Mouse (Mus musculus): ENCODE data around the gene Tnfsf13b.

Tnfsf13b gene

DNA sequence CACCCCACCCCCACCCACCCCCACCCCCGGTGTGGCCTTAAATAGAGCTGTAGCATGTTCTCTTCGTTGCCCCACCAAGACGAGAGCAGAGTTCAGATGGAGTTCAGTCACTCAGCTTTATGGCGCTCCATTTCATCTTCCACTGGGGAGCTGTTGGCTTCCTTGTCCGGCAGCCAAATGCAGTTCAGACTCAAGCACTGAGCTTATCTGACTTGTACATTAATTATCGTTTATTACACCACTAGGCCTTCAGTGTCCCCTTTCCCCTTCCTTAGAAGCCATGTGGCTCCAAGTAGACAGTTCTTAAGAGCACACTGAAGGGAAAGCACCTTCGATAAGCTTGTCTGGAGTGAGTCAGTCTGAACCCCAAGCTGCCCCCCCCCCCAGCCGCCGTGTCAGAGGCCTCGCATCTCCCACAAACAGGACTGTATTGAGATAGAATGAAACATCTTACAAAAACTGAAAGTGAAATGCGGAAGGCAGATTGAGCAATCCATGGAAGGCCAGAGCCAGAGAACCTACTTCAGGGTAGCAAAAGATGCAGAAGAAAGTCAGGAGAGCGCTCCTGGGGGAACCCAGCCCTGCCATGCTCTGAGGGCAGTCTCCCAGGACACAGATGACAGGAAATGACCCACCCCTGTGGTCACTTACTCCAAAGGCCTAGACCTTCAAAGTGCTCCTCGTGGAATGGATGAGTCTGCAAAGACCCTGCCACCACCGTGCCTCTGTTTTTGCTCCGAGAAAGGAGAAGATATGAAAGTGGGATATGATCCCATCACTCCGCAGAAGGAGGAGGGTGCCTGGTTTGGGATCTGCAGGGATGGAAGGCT is at the start of gene Tnfsf13b:
TSS of gene Tnfsf13b (plus strand) at position 312 of the 830 bp plus-strand sequence.
- no peak for DNase-seq (ENCODE audit: low read depth, low spot score)

- no peak for DNase-seq (ENCODE audit: low read depth, low spot score)
Measured at GRCm38 (mm10) chr8:9958338-9958737, 47.9 kb upstream of the Tnfsf13b start.

DNA sequence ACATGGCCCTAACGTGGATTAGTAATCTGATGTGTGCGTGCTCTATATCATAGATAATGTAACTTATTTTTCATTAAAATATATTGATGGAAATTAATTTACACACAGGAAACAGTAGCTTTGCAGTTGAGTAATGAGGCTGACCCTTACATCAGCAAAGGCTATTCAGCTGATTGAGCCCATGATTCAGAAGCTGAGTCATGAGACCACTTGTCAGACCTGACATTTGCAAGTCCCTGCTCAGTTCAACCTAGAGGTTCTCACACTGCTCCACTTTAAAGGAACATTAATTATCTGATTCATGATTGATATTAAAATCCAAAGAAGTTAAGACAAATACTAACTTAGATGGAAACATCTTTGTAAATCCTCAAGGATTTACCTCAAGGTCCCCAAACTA is 46.3 kb upstream of the Tnfsf13b start:
- no peak for DNase-seq (ENCODE audit: low read depth, low spot score)

DNA sequence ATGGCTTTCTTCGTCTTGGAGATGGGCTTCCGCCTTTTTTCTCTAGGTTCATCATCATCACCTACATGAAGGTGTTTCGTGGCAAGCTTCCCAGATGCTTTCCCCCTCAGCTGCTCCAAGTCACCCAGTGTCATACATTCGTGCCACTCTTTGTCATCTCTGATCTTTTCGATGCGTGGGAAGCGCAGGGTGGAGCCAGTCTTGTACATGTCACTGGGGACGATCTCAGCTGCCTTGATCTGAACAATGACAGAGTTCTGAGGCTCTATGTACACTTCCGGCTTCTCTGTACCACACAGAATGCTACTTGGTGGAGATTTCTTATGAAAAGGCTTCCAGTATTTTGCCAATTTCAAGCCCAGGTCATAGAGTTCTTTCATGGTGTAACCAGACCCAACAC is 34.4 kb upstream of the Tnfsf13b start:
- no peak for DNase-seq (ENCODE audit: low read depth, low spot score)

DNA sequence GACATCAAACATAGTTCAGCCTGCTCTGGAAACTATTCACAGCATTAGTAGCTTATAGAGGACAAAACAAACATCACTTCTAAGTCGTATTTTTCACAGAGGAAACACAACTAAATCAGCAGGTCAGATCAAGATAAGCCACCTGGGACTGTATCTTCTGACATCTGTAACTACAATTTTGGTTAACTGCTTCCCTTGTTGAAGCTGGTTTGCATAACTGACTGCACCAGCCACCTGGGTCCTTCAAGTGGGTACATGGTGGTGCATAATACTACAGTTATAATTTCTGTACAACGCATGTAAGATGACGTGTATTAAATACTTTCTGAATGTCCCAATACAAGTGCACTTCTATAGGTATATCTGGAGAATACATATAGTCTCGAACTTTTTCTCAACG is 31.0 kb upstream of the Tnfsf13b start:
- DNase-seq (ENCODE audit: low read depth, low spot score): no peak

- DNase-seq (ENCODE audit: low read depth, low spot score): peak; percentile 91
Measured at GRCm38 (mm10) chr8:9975898-9976611, 30.2 kb upstream of the Tnfsf13b start.

DNA sequence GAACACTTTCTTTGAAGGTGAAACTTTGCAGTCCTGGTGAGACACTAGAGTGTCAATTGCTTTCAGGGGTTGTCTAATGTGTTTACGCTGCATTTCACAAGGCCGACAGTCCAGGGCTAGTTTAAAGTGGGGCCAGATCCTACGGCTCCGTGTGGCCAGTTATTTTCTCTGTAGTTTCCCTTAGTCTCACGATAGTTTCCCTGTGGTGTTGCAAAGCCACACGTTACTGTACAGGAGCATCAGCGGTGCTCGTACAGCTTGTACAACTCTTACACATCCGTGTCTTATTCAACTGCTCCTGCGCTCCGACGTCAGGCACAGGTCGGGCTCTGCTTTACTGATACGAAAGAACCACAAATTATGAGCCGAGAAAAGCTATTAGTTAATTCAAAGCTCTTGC is 29.3 kb upstream of the Tnfsf13b start:
- DNase-seq (ENCODE audit: low read depth, low spot score): no peak

GRCm38 (mm10) chr8:9977573-9978314 is 28.5 kb upstream of the Tnfsf13b start, which contains the start of the genes Lig4 and Abhd13:
Gene Lig4 (minus strand): TSS chr8:9977686.
Gene Abhd13 (plus strand): TSS chr8:9977707.
- DNase-seq (ENCODE audit: low read depth, low spot score): peak; percentile 92

- no peak for DNase-seq (ENCODE audit: low read depth, low spot score)
Measured at GRCm38 (mm10) chr8:9978475-9979230, 27.6 kb upstream of the Tnfsf13b start.

DNA sequence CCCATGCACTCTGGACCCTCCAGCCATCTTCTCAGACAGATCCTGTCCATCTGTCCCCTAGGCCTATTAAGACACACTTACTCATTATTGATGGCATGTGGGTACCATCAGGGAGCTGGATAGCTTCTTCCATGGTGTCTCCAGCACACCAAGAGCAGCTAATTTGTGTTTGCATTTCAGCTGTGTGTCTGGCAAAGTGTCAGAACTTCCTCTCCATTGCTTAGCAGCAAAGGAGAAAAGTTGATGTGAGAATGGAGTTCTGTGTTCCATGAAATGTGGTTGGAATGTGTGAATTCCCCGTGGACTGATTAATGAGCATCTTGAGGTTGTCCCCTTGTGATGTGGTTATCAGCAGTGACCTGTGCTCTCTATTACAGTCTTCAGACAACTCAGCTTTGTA is 26.5 kb upstream of the Tnfsf13b start:
- no peak for DNase-seq (ENCODE audit: low read depth, low spot score)

GRCm38 (mm10) chr8:9980188-9980587 is 26.1 kb upstream of the Tnfsf13b start:
- no peak for DNase-seq (ENCODE audit: low read depth, low spot score)

GRCm38 (mm10) chr8:10004115-10004514 is 2.2 kb upstream of the Tnfsf13b start:
- DNase-seq (ENCODE audit: low read depth, low spot score): no peak

- no peak for DNase-seq (ENCODE audit: low read depth, low spot score)
Measured at GRCm38 (mm10) chr8:10006986-10007659, 856 bp downstream of the Tnfsf13b start.

DNA sequence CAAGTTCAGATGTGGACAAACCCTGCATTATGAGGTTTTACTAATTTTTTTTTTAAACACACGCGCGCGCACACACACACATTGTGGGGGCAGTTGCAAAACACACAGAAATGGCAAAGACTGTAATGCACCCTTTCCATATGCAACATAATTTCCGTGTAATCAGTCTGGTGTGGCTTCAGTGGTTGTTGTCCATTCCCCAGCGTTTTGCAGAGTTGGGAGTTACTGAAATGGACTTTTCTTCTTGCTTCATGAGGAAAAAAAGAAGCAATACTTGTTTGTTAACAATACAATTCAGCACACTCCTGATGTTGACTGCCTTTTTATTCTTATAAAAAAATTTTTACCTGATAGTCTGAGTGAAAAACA is 1.4 kb downstream of the Tnfsf13b start:
- DNase-seq (ENCODE audit: low read depth, low spot score): no peak

DNA sequence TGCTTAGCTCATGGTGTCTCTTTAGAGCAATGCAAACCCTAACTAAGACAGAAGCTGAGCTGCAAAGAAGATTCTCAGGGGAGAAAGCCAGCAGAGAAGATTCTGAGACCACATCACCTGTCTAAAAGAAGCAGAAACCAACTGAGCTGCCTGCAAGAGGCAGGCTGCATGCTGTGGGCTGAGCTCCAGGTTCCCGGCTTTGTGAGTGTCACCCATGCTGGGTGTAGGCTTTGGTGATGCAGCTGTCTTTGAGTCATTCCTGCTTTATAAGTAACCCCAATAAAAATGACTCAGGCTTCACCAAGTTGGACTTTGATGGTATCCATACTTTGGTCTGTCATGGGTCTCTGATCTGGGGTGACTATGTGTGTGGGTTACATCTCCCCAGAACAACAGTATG is 10.0 kb downstream of the Tnfsf13b start:
- DNase-seq (ENCODE audit: low read depth, low spot score): no peak

DNA sequence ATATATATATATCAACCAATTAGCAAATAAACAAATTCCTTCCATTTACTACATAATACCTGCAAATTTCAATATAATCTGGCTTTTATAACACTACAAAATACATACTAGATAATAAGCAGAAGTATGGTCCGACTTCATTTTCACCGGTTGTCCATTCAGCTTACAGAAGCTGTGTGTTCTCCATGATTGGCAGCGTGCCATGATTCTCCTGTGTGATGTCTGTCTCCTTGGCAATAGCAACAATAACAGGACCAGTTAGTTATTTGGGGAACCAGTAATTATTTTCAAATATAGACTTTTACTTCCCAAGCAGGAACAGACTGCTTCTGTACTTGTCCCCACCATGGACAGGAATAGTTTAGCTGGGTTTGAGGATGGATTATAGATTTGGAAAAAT is 11.0 kb downstream of the Tnfsf13b start:
- no peak for DNase-seq (ENCODE audit: low read depth, low spot score)

GRCm38 (mm10) chr8:10030320-10031060 is 24.2 kb downstream of the Tnfsf13b start:
- DNase-seq (ENCODE audit: low read depth, low spot score): no peak

DNA sequence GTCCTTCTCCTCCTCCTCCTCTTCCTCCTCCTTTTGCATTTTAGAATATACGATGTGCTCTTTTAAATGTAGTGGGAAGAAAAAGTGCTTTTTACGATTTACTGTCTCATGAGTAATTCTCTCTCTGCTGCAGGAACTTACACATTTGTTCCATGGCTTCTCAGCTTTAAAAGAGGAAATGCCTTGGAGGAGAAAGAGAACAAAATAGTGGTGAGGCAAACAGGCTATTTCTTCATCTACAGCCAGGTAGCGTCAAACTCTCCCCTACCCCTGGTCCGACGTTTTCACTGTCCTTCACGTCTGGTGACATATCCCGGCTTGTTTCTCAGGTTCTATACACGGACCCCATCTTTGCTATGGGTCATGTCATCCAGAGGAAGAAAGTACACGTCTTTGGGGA is 24.9 kb downstream of the Tnfsf13b start:
- DNase-seq (ENCODE audit: low read depth, low spot score): no peak

- DNase-seq (ENCODE audit: low read depth, low spot score): no peak
Measured at GRCm38 (mm10) chr8:10040866-10041265, 34.6 kb downstream of the Tnfsf13b start.

DNA sequence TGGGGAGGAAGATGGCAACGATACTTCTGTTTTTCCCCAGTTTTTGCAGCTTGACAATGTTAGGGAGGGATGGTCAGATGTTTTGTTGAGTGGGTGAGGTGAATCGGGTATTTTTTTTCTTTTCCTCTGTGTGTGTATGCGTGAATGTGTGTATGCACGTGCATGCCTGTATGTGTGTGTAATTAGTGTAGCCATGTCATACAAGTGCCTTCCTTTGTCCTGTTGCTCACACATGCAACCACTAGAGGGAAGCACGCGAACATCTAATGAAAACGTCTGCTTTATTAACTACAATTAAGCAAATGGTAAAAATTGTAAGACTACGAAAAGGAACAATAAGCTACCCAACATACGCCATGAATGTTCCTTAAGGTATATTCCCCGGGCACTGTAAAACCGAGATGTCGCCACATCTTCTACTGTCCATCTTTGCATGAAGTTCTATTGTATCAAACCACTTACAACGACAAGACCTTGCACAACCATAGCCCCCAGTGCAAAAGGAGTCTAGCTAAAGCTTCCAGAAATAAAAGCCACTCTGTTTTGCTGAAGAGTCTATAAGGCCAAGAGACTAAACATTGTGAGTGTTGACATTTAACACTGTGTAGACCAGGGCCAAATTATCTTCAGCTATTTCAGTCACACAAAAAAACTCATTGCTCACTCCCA is 37.7 kb downstream of the Tnfsf13b start:
- no peak for DNase-seq (ENCODE audit: low read depth, low spot score)
